Mouse (Mus musculus) erythroblast, embryonic 14.5 days (primary cell): Measurements from ENCODE around the gene Ptafr. TPM values are rescaled to one million over a fixed set of nuclear protein-coding genes. Genes with fewer than 3 reads are reported as not detected.
"Not testable (repeated sequence)": the region's sequence is repeated elsewhere in the genome, so short reads cannot be mapped to it uniquely, and the experiment has no call there.

Source experiments
- H3K27me3 ChIP-seq: 2 replicates; pipeline ENCODE4 v1.6.1; 2012; ENCODE audit warnings: inconsistent platforms; ENCODE audit not compliant: control insufficient read depth
- H3K36me3 ChIP-seq: 2 replicates; pipeline ENCODE4 v1.6.1; 2012; ENCODE audit warnings: mild to moderate bottlenecking, inconsistent platforms; ENCODE audit not compliant: control insufficient read depth
- H3K4me1 ChIP-seq: 2 replicates; pipeline ENCODE4 v1.6.1; 2012; ENCODE audit warnings: inconsistent platforms; ENCODE audit not compliant: control insufficient read depth
- H3K4me3 ChIP-seq: replicated peaks from 2 replicates; pipeline ENCODE3; 2012; ENCODE audit warnings: moderate library complexity, mild to moderate bottlenecking, inconsistent platforms
- H3K9me3 ChIP-seq: 2 replicates; pipeline ENCODE4 v1.6.1; 2012; ENCODE audit warnings: low read length, inconsistent platforms, mixed read lengths; ENCODE audit not compliant: control insufficient read depth
- GATA1 ChIP-seq: IDR thresholded peaks from 2 replicates; pipeline ENCODE4 v1.6.1; 2012; ENCODE audit warnings: low read length, inconsistent platforms, mixed read lengths
- TAL1 ChIP-seq: IDR thresholded peaks from 3 replicates; pipeline ENCODE4 v1.6.1; 2012; ENCODE audit warnings: low read length, inconsistent platforms, mixed read lengths
- polyA plus RNA-seq: library from polyadenylated mRNA; stranded (reverse); fragments of >175 nt; gene quantifications from 2 replicates; pipeline ENCODE4 v1.2.3, GENCODE M21; 2012

Gene Ptafr
- polyA plus RNA-seq, 1 experiment = 0.01 TPM

DNA sequence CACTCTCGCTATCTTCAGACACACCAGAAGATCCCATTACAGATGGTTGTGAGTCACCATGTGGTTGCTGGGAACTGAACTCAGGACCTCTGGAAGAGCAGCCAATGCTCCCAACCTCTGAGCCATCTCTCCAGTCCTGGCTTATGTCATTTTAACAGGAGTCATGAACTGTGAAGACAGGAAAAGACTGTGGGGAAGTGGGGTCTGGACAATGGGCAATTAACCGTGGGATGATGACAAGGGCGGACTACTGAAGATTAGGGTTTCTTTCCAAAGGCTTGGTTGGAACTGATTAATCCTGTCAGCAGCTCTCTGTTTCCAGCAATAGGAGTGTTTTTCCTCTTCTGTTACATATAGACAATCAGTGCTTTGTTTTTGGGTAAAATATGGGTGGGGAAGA is 35.9 kb downstream of the Ptafr start:
- TF ChIP-seq TAL1 = no peak
- TF ChIP-seq GATA1 = no peak
- Histone ChIP-seq H3K36me3 (no peaks in the 10 kb centered on the region), H3K4me3 (no peak overlapping the region), H3K9me3 (0 out of 2 replicates have a peak, but pooled peaks cover 4% of the 10 kb centered on the region), H3K4me1 (peaks cover 2% of the 10 kb centered on the region), H3K27me3 (peaks cover 7% of the 10 kb centered on the region)

DNA sequence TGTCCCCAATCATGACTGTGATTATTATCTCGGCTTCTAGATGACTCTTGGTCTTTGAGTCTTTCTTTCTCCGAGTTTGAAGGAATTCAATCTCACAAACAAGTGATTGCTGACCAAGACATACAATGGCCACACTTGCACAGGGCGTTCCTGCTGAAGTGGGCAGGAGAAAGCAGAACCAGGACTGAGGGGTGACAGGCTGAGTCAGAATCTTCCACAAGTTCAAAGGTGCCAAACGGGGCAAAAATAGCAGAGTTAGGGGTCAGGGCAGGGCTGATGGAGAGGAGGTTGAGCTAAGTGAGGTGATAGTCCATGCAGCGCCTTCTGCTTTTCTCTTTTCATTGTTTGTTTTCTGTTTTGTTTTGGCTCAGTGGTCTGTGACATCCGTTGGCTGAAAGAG is 36.6 kb downstream of the Ptafr start:
- Histone ChIP-seq H3K27me3 (peaks cover 7% of the 10 kb centered on the region), H3K9me3 (0 out of 2 replicates have a peak, but pooled peaks cover 4% of the 10 kb centered on the region), H3K4me3 (no peak overlapping the region), H3K4me1 (peaks cover 2% of the 10 kb centered on the region), H3K36me3 (no peaks in the 10 kb centered on the region)
- TF ChIP-seq GATA1 (no peak), TAL1 (no peak)

DNA sequence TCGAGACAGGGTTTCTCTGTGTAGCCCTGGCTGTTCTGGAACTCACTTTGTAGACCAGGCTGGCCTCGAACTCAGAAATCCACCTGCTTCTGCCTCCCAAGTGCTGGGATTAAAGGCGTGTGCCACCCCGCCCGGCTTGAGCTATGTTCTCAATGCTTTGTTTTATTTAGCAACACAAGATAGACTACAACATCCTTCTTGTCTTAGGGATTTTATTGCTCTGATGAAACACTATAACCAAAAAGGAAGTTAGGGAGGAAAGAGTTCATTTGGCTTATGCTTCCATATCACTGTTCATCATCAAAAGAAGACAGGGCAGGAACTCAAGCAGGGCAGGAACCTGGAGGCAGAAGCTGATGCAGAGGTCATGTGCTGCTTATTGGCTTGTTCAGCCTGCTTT is 37.4 kb downstream of the Ptafr start:
- H3K4me3 ChIP-seq, H3K4me1 ChIP-seq, H3K27me3 ChIP-seq, H3K36me3 ChIP-seq, H3K9me3 ChIP-seq: not testable (repeated sequence)

DNA sequence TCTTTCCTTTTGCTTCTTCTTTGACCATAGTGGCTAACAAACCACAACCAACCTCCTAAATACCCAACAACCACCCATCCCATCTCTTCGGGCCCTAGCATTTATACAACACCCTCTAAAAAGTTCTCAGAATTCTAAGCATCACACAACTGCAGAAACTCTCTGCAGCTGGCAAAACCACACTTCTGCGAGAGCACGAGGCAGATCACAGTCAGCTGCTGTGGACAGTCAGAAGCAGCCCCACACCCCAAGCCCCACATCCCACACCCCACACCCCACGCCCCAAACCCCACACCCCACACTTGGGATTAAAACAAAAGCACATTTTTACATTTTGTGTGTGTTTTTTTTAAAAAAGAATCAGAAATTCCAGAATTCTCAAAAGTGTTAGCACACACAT is 39.6 kb downstream of the Ptafr start:
- TF ChIP-seq GATA1 = no peak
- no peaks in the 10 kb centered on the region for H3K36me3 ChIP-seq
- H3K4me1 ChIP-seq = no peaks in the 10 kb centered on the region
- 0 out of 2 replicates have a peak, but pooled peaks cover 4% of the 10 kb centered on the region for H3K9me3 ChIP-seq
- no peaks in the 10 kb centered on the region for H3K27me3 ChIP-seq
- no peak overlapping the region for H3K4me3 ChIP-seq

DNA sequence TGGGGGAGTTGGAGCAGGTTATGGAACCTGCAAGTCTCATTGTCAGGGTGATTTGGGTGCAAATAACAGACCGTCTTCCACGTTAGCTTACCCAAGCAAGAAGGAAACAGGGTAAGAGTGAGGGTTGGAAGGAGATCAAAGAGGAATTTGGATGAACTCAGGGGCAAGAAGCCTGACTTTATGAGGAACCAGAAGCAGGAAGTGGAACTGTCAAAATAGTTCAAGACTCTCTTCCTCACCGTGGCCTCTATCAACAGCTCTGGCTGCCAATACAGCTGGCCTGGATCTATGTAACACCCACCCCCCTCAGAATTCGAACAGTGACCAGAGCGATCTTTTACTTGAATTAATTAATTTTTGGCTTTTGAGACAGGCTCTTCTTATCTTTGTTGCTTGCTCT is 41.9 kb downstream of the Ptafr start:
- Histone ChIP-seq H3K27me3 (no peaks in the 10 kb centered on the region; the same call in 1 of the 2 replicates), H3K9me3 (no peaks in the 10 kb centered on the region), H3K4me1 (no peaks in the 10 kb centered on the region), H3K4me3 (no peak overlapping the region), H3K36me3 (no peaks in the 10 kb centered on the region)
- TF ChIP-seq GATA1 = no peak
- no peak for TF ChIP-seq TAL1

DNA sequence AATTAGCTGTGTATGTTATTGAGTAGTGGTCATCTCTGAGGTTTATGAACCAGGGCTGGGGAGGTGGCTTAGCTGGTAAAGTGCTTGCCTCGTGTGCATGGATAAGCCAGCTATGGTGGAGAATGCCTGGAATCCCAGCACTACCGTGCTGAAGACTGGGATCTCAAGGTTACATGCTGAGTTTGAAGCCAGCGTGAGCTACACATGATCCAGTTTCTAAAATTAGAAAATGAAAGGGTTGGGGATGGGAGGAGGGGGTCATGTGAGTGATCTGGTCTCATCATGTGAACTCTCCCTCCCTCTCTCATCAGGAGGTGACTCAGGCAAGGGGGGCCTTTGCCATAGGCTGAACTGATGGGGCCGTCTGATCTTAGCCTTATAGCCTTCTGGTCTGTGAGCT is 44.3 kb downstream of the Ptafr start:
- Histone ChIP-seq H3K4me1 (no peaks in the 10 kb centered on the region), H3K36me3 (no peaks in the 10 kb centered on the region), H3K27me3 (no peaks in the 10 kb centered on the region; the same call in 1 of the 2 replicates), H3K9me3 (no peaks in the 10 kb centered on the region), H3K4me3 (no peak overlapping the region)
- TF ChIP-seq TAL1 = no peak
- TF ChIP-seq GATA1 = no peak

DNA sequence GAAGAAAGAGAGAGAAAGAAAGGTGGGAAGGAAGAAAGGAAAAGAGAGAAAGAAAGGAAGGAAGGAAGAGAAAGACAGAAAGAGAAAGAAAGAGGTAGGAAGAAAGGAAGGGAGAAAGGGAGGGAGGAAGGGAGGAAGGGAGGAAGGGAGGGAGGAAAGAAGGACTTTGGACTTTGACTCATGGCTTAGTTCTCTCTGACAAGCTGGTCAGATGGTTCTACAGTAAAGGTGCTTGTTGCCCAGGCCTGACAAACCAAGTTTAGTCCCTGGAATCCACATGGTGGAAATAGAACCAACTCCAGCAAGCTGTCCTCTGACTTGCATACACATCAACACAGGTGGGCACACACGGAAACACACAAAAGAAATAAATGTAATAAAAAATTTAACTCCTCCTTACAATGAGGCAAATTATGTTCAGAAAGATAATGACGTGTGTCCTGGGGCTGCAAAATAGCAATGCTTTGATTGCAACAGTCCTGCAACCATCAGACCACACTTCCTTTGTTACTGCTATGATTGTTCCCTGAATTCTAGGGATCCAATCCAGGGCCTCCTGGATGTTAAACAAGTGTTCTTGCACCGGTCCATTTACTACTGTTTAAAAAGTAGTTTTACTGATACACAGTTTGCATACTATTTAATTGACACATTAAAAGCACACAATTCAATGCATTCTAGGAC is 46.6 kb downstream of the Ptafr start:
- TF ChIP-seq GATA1 = no peak
- no peak for TF ChIP-seq TAL1
- H3K4me1 ChIP-seq = no peaks in the 10 kb centered on the region
- no peaks in the 10 kb centered on the region for H3K36me3 ChIP-seq
- H3K27me3 ChIP-seq = no peaks in the 10 kb centered on the region; the same call in 1 of the 2 replicates
- H3K4me3 ChIP-seq = no peak overlapping the region
- peaks cover 8% of the 10 kb centered on the region for H3K9me3 ChIP-seq

DNA sequence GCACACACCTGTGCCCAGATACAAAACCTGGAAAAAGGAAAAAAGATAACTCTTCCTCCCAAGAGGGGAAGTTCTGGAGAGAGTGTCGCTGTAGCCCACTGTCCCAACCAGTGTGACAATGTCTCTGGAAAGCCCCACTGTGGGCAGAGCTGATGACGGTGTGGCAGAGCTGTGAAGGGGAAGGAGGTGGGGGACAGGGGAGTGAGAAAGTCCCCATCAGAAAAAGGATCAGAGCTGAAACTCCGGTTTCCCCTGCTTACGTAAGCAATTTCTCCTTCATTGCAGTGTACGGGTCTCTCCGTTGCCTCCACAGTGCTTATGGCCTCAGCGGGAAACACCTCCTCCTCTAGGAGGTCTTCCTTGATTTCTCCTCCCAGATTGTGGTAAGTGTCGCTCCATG is 47.5 kb downstream of the Ptafr start:
- H3K27me3 ChIP-seq = no peaks in the 10 kb centered on the region; the same call in 1 of the 2 replicates
- H3K4me1 ChIP-seq = no peaks in the 10 kb centered on the region
- peaks cover 8% of the 10 kb centered on the region for H3K9me3 ChIP-seq
- no peaks in the 10 kb centered on the region for H3K36me3 ChIP-seq
- no peak overlapping the region for H3K4me3 ChIP-seq
- TF ChIP-seq TAL1 (no peak), GATA1 (no peak)

DNA sequence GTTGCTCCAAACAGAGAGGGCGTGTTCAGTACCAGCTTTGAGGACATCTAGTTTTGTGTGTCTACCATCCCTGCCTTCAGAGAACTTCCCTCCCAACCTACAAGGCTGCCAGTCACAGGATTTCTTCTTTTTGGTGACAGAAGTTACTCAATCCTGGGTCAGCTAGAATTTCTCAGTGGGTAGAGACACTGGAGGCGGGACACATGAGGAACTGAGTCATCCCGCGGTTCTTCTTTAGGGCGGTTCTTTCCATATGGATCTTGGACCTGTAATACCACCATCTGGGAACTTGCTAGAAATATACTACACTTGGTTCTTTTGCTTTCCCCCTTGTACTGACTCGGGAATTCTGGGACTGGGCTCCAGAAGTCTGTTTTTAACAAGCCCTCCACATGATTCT is 54.0 kb downstream of the Ptafr start:
- Histone ChIP-seq H3K4me1 (peaks cover 16% of the 10 kb centered on the region), H3K4me3 (no peak overlapping the region), H3K27me3 (no peaks in the 10 kb centered on the region; the same call in 1 of the 2 replicates), H3K9me3 (peaks cover 19% of the 10 kb centered on the region), H3K36me3 (no peaks in the 10 kb centered on the region; the same call in 1 of the 2 replicates)
- TF ChIP-seq GATA1 (no peak), TAL1 (no peak)

DNA sequence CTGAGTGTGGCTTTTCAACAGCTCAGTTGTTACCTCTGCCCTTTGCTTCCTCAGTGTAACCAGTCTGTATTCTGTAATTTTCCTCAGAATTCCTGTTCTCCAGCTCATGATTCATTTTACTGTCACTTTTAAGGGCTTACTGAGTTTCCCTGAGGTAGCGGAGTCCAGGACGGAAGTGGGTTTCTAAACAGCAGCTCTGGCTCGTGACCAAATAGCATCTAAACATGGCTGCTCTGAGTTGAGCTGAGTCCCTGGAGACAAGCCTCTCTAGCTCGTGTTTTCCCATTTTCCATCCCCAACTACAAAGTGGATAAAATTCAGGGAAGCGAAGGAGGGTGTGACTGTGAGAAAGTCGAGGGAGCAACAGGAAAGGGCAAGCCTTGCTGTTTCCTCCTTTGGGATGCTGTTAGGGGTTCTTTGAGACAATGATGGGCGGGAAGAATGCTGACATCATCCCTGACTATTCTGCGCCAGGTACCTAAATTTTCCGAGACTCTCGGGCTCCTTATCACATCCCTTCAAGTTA is 55.0 kb downstream of the Ptafr start:
- Histone ChIP-seq H3K4me3 (no peak overlapping the region), H3K36me3 (no peaks in the 10 kb centered on the region; the same call in 1 of the 2 replicates), H3K4me1 (peaks cover 26% of the 10 kb centered on the region), H3K27me3 (no peaks in the 10 kb centered on the region; the same call in 1 of the 2 replicates), H3K9me3 (peaks cover 19% of the 10 kb centered on the region)
- TF ChIP-seq TAL1 = no peak
- no peak for TF ChIP-seq GATA1
